In the genomic region with DNA sequence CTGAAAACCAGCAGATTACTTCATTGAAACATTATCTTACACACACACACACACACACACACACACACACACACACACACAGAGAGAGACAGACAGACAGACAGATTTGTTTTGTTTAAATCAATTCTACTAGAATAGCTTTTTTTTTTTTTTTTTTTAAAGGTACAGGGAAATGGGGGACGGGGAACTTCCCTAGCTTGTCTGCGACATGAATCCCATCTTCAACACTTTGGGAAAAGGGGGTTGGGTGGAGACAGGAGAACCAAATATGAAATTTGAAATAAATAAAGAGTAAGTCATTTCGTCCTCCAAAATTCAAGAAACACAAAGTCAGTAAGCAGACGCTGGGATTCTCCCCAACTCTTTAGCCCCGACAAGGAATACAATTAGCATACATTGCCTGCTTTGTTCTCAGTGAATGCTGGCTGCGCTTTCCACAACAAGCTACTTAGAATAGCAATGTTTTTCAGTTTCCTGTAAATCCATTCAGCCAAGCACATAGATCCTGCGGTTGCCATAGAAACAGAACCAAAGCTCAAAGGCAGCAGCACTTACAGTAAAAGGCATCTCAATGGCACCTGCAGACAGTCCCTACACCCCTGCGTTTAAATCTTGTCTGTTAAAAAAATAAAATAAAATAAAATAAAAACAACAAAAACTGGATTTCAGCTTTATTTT, we compare ENCODE assay signal across 9 mouse cellular contexts.
A peak's percentile ranks its signal among the peaks of the same experiment; 100 is the strongest.
DNase-seq lines count a peak whose midpoint lies in the region; ATAC-seq and TF ChIP-seq lines count a peak whose summit lies in the region.
"Had no signal": no experiment of that assay in that cellular context is flagged by ENCODE, and none has a peak within 500 bp of the region (broad histone marks: within the 10 kb centered on the region; RNA-seq: fewer than 3 reads in every experiment).

No protein-coding gene starts in this region.

- TF ChIP-seq CTCF in heart, postnatal 0 days (IDR thresholded peaks at IDR 0.05; ENCODE audit: low read depth), result no peak
- no peak for TF ChIP-seq CTCF in cortical plate, adult 2 months (IDR thresholded peaks at IDR 0.05; ENCODE audit: extremely low read depth, insufficient read depth, low read length)
- TF ChIP-seq CTCF in olfactory bulb, adult 2 months (IDR thresholded peaks at IDR 0.05; ENCODE audit: insufficient read depth, low read depth, low read length), result no peak

- no peaks in the 10 kb centered on the region for H3K27me3 ChIP-seq in heart, postnatal 0 days (ENCODE audit: control insufficient read depth, insufficient read depth, low read length)
- H3K27me3 ChIP-seq in heart, embryonic 10.5 days (ENCODE audit: insufficient read depth, poor library complexity, severe bottlenecking), result no peaks in the 10 kb centered on the region
- no peaks in the 10 kb centered on the region for H3K27me3 ChIP-seq in hindbrain, embryonic 15.5 days

- no peak for ATAC-seq in heart, postnatal 0 days (ENCODE audit: insufficient read depth, low read depth)
- peak; percentile 76 for ATAC-seq in hindbrain, embryonic 15.5 days (ENCODE audit: low FRiP score, low read depth)

- peak overlapping the region; percentile 28 for H3K4me2 ChIP-seq in heart, postnatal 0 days (ENCODE audit: low read depth, low read length)
- H3K4me2 ChIP-seq in hindbrain, embryonic 15.5 days, result peak overlapping the region; percentile 51

- DNase-seq in heart, postnatal 0 days (ENCODE audit: low spot score), result no peak
- no peak for DNase-seq in heart, embryonic 10.5 days (ENCODE audit: low spot score)
- no peak for DNase-seq in cerebellum, adult 11 months
- no peak for DNase-seq in MN1 (ENCODE audit: low spot score)
- no peak for DNase-seq in lung, postnatal 14 days

- no peak for TF ChIP-seq EP300 in heart, postnatal 0 days (IDR thresholded peaks at IDR 0.05; ENCODE audit: low read depth)

- H3K4me1 ChIP-seq in heart, postnatal 0 days (ENCODE audit: control insufficient read depth, insufficient read depth), result peaks cover 3% of the 10 kb centered on the region; the same call in 1 of the 2 replicates
- H3K4me1 ChIP-seq in heart, embryonic 10.5 days, result 0 out of 2 replicates have a peak, but pooled peaks cover 3% of the 10 kb centered on the region
- peaks cover 2% of the 10 kb centered on the region; the same call in 1 of the 2 replicates for H3K4me1 ChIP-seq in cortical plate, adult 2 months (ENCODE audit: control insufficient read depth, insufficient read depth, low read length)
- H3K4me1 ChIP-seq in hindbrain, embryonic 15.5 days (replicated peaks), result peaks cover 54% of the 10 kb centered on the region
- H3K4me1 ChIP-seq in olfactory bulb, adult 2 months (ENCODE audit: control insufficient read depth, insufficient read depth, low read length), result peaks cover 8% of the 10 kb centered on the region

- TF ChIP-seq POLR2A in cortical plate, adult 2 months (IDR thresholded peaks at IDR 0.05; ENCODE audit: extremely low read depth, insufficient read depth, low read length), result no peak
- TF ChIP-seq POLR2A in olfactory bulb, adult 2 months (IDR thresholded peaks at IDR 0.05; ENCODE audit: insufficient read depth, low read depth, low read length), result no peak

- H3K4me3 ChIP-seq in heart, postnatal 0 days (ENCODE audit: low read depth, low read length), result no peak overlapping the region
- H3K4me3 ChIP-seq in heart, embryonic 10.5 days, result no peak overlapping the region
- H3K4me3 ChIP-seq in cortical plate, adult 2 months (ENCODE audit: insufficient read depth, low read length), result no peak overlapping the region
- peak overlapping the region; percentile 19 for H3K4me3 ChIP-seq in hindbrain, embryonic 15.5 days
- H3K4me3 ChIP-seq in olfactory bulb, adult 2 months (ENCODE audit: insufficient read depth, low read depth, low read length), result no peak overlapping the region

- WGBS in heart, postnatal 0 days, result 25% methylated on average over 8 of the region's 8 CpGs
- 16% methylated on average over 8 of the region's 8 CpGs for WGBS in heart, embryonic 10.5 days
- 3% methylated on average over 8 of the region's 8 CpGs for WGBS in hindbrain, embryonic 15.5 days
- WGBS in olfactory bulb, adult 2 months, result 5% methylated on average over 8 of the region's 8 CpGs

- peak overlapping the region; percentile 25; the same call in 1 of the 2 replicates for H3K27ac ChIP-seq in heart, postnatal 0 days (ENCODE audit: low read depth)
- no peak overlapping the region for H3K27ac ChIP-seq in heart, embryonic 10.5 days
- H3K27ac ChIP-seq in cortical plate, adult 2 months (ENCODE audit: insufficient read depth, low read length), result 0 out of 2 replicates have a peak overlapping the region, but pooled peaks have one; percentile 64
- peak overlapping the region; percentile 85 for H3K27ac ChIP-seq in hindbrain, embryonic 15.5 days (replicated peaks)
- peak overlapping the region; percentile 83; the same call in 1 of the 2 replicates for H3K27ac ChIP-seq in olfactory bulb, adult 2 months (ENCODE audit: insufficient read depth, low read depth, low read length)

- H3K9me3 ChIP-seq in heart, postnatal 0 days (replicated peaks; ENCODE audit: control insufficient read depth, low read length), result 0 out of 2 replicates have a peak, but pooled peaks cover 2% of the 10 kb centered on the region
- H3K9me3 ChIP-seq in heart, embryonic 10.5 days, result no peaks in the 10 kb centered on the region
- no peaks in the 10 kb centered on the region for H3K9me3 ChIP-seq in hindbrain, embryonic 15.5 days
- H3K9me3 ChIP-seq: G1E had no signal

- no peak overlapping the region for H3K9ac ChIP-seq in heart, postnatal 0 days (replicated peaks; ENCODE audit: low read depth, low read length)
- H3K9ac ChIP-seq in hindbrain, embryonic 15.5 days, result 0 out of 2 replicates have a peak overlapping the region, but pooled peaks have one; percentile 31

- H3K36me3 ChIP-seq in heart, postnatal 0 days (replicated peaks; ENCODE audit: control insufficient read depth, insufficient read depth, low read length), result no peaks in the 10 kb centered on the region
- H3K36me3 ChIP-seq in heart, embryonic 10.5 days, result no peaks in the 10 kb centered on the region
- H3K36me3 ChIP-seq in hindbrain, embryonic 15.5 days, result no peaks in the 10 kb centered on the region
- H3K36me3 ChIP-seq: G1E had no signal
